Mouse (Mus musculus) liver, adult 2 months (tissue): ENCODE results near the gene 1700008O03Rik. TPM values are rescaled to one million over a fixed set of nuclear protein-coding genes. Genes with fewer than 3 reads are reported as not detected.

Experiments
- DNase-seq: peaks from one replicate; pipeline ENCODE4 v3.0.0-alpha.2; 2011; ENCODE audit warnings: low read depth, low spot score; ENCODE audit errors: extremely low read depth
- H3K27ac ChIP-seq: fragments of 200-500 bp; replicated peaks from 2 replicates; pipeline ENCODE4 v1.5.1; 2012; ENCODE audit warnings: low read depth, mild to moderate bottlenecking, control low read depth, inconsistent platforms, low read length; ENCODE audit not compliant: insufficient read depth
- H3K27me3 ChIP-seq: fragments of 200-500 bp; 2 replicates; pipeline ENCODE4 v1.6.1; 2012; ENCODE audit warnings: mild to moderate bottlenecking, moderate library complexity, low read length, inconsistent platforms; ENCODE audit not compliant: control insufficient read depth, insufficient read depth
- H3K36me3 ChIP-seq: fragments of 200-500 bp; 2 replicates; pipeline ENCODE4 v1.6.1; 2012; ENCODE audit warnings: low read length, inconsistent platforms; ENCODE audit not compliant: control insufficient read depth, insufficient read depth
- H3K4me1 ChIP-seq: fragments of 200-500 bp; 2 replicates; pipeline ENCODE4 v1.6.1; 2011; ENCODE audit warnings: low read length; ENCODE audit not compliant: control insufficient read depth, insufficient read depth
- H3K4me3 ChIP-seq: fragments of 200-500 bp; 2 replicates; pipeline ENCODE4 v1.5.1; 2011; ENCODE audit warnings: low read depth, mild to moderate bottlenecking, control low read depth, low read length, moderate library complexity; ENCODE audit not compliant: insufficient read depth
- H3K79me2 ChIP-seq: fragments of 200-500 bp; 2 replicates; pipeline ENCODE4 v1.6.1; 2012; ENCODE audit warnings: inconsistent platforms, mild to moderate bottlenecking, low read length, moderate library complexity; ENCODE audit not compliant: control insufficient read depth, insufficient read depth
- H3K9ac ChIP-seq: fragments of 200-500 bp; 2 replicates; pipeline ENCODE4 v1.6.1; 2012; ENCODE audit warnings: low read depth, mild to moderate bottlenecking, control low read depth, inconsistent platforms, low read length
- CTCF ChIP-seq: fragments of 200-500 bp; IDR thresholded peaks from 2 replicates; pipeline ENCODE4 v1.5.1; 2011; ENCODE audit warnings: low read depth, low read length, control low read depth
- POLR2A ChIP-seq: fragments of 200-500 bp; IDR thresholded peaks from 2 replicates; pipeline ENCODE4 v1.6.1; 2011; ENCODE audit warnings: low read length, control low read depth; ENCODE audit not compliant: insufficient read depth; ENCODE audit errors: extremely low read depth
- WGBS: fragments of 180-500 bp; shearing (Covaris S2); methylation state at CpG from one replicate; pipeline ENCODE4 v1.1.7; 2018; 5-methylcytosine and 5-hydroxymethylcytosine counted together
- polyA plus RNA-seq: library from polyadenylated mRNA; depleted of rRNA; stranded (reverse); fragments of >200 nt; gene quantifications from 2 replicates; pipeline ENCODE4 v1.2.3, GENCODE M21; 2012; rRNA removed
- total RNA-seq: library from RNA; depleted of rRNA; stranded (reverse); fragments of >200 nt; gene quantifications from 2 replicates; pipeline ENCODE4 v1.2.3, GENCODE M21; 2014; rRNA removed

1700008O03Rik gene
- not detected in 2 replicates for total RNA-seq
- 0.22 and 0.27 TPM in 2 replicates for polyA plus RNA-seq

- DNase-seq: no peak
- WGBS: 81% methylated on average over 12 of the region's 12 CpGs
- Histone ChIP-seq H3K4me1 (no peaks in the 10 kb centered on the region), H3K79me2 (no peaks in the 10 kb centered on the region), H3K27me3 (no peaks in the 10 kb centered on the region), H3K27ac (no peak within 1 kb of the TSS), H3K4me3 (peak within 1 kb of the TSS; percentile 78), H3K36me3 (no peaks in the 10 kb centered on the region), H3K9ac (peak within 1 kb of the TSS; percentile 70)
- no peak for TF ChIP-seq CTCF
- no peak for TF ChIP-seq POLR2A
Observed at GRCm38 (mm10) chr7:44385720-44386119, at the start of gene 1700008O03Rik. 1700008O03Rik (minus strand) TSS chr7:44385820.

- Histone ChIP-seq H3K27ac (no peak overlapping the region), H3K9ac (no peak overlapping the region), H3K36me3 (no peaks in the 10 kb centered on the region), H3K27me3 (peaks cover 5% of the 10 kb centered on the region; the same call in 1 of the 2 replicates), H3K79me2 (no peaks in the 10 kb centered on the region), H3K4me3 (no peak overlapping the region), H3K4me1 (no peaks in the 10 kb centered on the region)
- TF ChIP-seq CTCF (no peak), POLR2A (no peak)
- DNase-seq: no peak
- 70% methylated on average over 9 of the region's 9 CpGs for WGBS
Observed at GRCm38 (mm10) chr7:44434089-44434488, 48.5 kb upstream of the 1700008O03Rik start.

- no peak for DNase-seq
- peaks cover 9% of the 10 kb centered on the region; the same call in 1 of the 2 replicates for H3K27me3 ChIP-seq
- TF ChIP-seq CTCF (no peak), POLR2A (no peak)
- H3K79me2 ChIP-seq: no peaks in the 10 kb centered on the region
- 8% methylated on average over 7 of the region's 7 CpGs for WGBS
- no peaks in the 10 kb centered on the region for H3K4me1 ChIP-seq
- H3K36me3 ChIP-seq: no peaks in the 10 kb centered on the region
- no peak overlapping the region for H3K9ac ChIP-seq
- no peak overlapping the region for H3K27ac ChIP-seq
- H3K4me3 ChIP-seq: no peak overlapping the region
Observed at GRCm38 (mm10) chr7:44433371-44433770, 47.8 kb upstream of the 1700008O03Rik start.

GRCm38 (mm10) chr7:44432550-44432949, 46.9 kb upstream of the 1700008O03Rik start:
- no peaks in the 10 kb centered on the region for H3K79me2 ChIP-seq
- H3K36me3 ChIP-seq: no peaks in the 10 kb centered on the region
- H3K4me1 ChIP-seq: no peaks in the 10 kb centered on the region
- no peak overlapping the region for H3K4me3 ChIP-seq
- 74% methylated on average over 6 of the region's 6 CpGs for WGBS
- no peak for DNase-seq
- H3K27ac ChIP-seq: no peak overlapping the region
- peaks cover 17% of the 10 kb centered on the region for H3K27me3 ChIP-seq
- TF ChIP-seq POLR2A (no peak), CTCF (no peak)
- H3K9ac ChIP-seq: no peak overlapping the region

- TF ChIP-seq POLR2A: no peak
- no peak for TF ChIP-seq CTCF
- Histone ChIP-seq H3K4me3 (no peak overlapping the region), H3K4me1 (no peaks in the 10 kb centered on the region), H3K9ac (no peak overlapping the region), H3K27me3 (peaks cover 21% of the 10 kb centered on the region), H3K79me2 (no peaks in the 10 kb centered on the region), H3K36me3 (no peaks in the 10 kb centered on the region), H3K27ac (no peak overlapping the region)
- WGBS: 9% methylated on average over 31 of the region's 32 CpGs
- DNase-seq: no peak
Observed at GRCm38 (mm10) chr7:44429534-44430488, 44.2 kb upstream of the 1700008O03Rik start.

GRCm38 (mm10) chr7:44428968-44429521, 43.4 kb upstream of the 1700008O03Rik start, which contains the start of gene Lrrc4b:
Lrrc4b (plus strand) TSS chr7:44429018.
- no peak within 1 kb of the TSS for H3K27ac ChIP-seq
- H3K4me3 ChIP-seq: no peak within 1 kb of the TSS
- H3K4me1 ChIP-seq: no peaks in the 10 kb centered on the region
- no peak within 1 kb of the TSS for H3K9ac ChIP-seq
- H3K79me2 ChIP-seq: no peaks in the 10 kb centered on the region
- no peak for DNase-seq
- H3K27me3 ChIP-seq: peaks cover 21% of the 10 kb centered on the region
- TF ChIP-seq POLR2A (no peak), CTCF (no peak)
- no peaks in the 10 kb centered on the region for H3K36me3 ChIP-seq
- 2% methylated on average over 47 of the region's 69 CpGs for WGBS
